Mouse (Mus musculus): ENCODE measurements around the gene Crk.

- TF ChIP-seq CTCF (IDR thresholded peaks at IDR 0.05; ENCODE audit: low read depth), result no peak
- TF ChIP-seq EP300 (IDR thresholded peaks at IDR 0.05; ENCODE audit: low read depth), result no peak
Observed at GRCm38 (mm10) chr11:75688132-75688531, 9.1 kb downstream of the Crk start.

Measured in heart, postnatal 0 days (tissue).